Mouse (Mus musculus): ENCODE data around the gene Eva1c.
"Not testable (repeated sequence)": the region's sequence is repeated elsewhere in the genome, so short reads cannot be mapped to it uniquely, and the experiment has no call there.

Gene Eva1c

DNA sequence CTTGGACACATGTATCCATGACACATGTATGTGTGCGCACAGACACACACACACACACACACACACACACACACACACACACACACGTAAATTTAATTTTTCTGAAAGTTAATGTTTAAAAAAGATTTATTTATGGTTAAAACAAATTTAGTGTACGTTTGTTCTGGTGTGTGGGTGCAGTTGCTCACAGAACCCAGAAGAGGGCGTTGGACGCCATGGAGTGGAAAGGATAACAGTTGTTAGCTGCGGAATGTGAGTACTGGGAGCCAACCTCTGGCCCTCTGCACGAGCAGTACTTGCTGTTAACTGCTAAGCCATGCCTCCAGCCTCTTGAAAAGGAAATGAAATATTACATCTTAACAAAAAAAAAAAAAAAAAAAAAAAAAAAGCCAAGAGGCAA lies at the start of gene Eva1c:
Gene Eva1c (plus strand): TSS at position 263 of the 400 bp plus-strand sequence.
- DNase-seq (ENCODE audit: low spot score in 2 of 2) = no peak

DNA sequence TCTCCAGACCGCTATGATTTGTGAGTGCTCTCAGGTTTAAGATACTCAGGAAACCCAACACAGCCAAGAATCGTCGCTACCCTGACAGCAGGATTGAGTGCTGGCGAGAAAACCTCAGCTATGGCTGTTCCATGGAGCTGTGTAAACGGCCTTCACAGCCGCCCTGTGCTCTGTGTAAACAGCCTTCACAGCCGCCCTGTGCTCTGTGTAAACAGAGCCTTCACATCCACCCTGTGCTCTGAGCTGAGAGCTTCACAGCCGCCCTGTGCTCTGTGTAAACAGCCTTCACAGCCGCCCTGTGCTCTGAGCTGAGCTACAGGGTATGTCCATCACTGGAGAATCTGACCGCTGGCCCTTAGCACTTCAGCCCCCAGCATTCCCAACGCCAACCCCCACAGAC lies 46.7 kb upstream of the Eva1c start:
- DNase-seq (ENCODE audit: low spot score in 2 of 2) = no peak

DNA sequence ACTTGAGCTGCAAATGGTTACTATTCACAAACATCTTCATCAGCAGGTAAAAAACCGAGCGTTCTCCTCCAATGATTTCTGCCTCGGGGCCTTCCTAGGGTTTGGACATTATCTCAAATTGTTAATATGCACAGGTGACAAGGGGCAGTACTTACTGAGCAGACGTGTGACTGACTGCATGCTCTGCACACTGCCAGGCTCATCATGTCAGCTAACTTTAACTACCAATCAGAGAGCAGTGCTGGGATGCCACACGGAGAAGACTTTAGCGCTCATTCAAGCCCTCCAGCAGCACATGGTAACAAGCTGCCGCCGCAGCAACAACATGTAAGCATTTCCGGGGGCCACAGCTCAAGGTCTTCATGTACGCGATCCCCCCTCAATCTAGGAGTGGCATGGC lies 43.2 kb upstream of the Eva1c start:
- DNase-seq (ENCODE audit: low spot score in 2 of 2) = no peak

DNA sequence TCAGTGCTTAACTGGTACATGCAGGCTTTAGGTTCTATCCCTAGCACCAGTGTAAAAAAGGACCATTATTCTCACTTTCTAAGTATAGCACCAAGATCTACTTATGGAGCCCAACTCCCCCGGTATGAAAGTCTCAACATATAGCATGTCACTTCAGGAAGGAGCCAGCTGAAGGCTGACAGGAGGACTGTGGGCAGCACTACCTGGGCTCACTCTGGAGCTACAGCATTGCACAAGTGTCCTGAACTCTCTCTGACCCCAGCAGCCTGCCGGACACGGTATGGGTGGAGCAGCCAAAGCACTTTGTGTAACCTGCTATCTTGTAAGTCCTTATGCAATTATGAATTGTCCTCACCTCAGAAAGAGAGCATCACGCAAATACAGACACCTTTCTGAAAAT lies 41.3 kb upstream of the Eva1c start:
- DNase-seq (ENCODE audit: low spot score in 2 of 2) = peak in 1 of 2 experiments; percentile 14

DNA sequence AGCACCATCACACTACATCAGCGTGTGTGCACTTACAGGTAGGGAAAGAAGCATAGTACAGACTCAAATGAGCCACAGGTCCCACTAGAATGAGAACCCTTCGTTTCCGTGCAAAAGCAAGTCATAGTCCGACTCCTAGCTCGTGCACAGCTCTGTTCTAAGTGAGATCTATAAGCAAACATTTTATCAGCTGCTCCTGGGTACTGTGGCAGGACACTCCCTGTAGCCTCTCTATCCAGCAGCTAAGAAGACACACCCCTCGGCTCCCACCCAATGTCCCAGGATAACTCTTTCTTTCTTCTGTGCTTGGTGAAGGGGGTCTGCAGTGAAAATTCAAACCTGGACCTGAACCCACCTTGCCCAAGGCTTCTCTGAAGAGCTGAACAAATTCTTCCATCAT lies 37.9 kb upstream of the Eva1c start:
- no peak for DNase-seq (ENCODE audit: low spot score in 2 of 2)

DNA sequence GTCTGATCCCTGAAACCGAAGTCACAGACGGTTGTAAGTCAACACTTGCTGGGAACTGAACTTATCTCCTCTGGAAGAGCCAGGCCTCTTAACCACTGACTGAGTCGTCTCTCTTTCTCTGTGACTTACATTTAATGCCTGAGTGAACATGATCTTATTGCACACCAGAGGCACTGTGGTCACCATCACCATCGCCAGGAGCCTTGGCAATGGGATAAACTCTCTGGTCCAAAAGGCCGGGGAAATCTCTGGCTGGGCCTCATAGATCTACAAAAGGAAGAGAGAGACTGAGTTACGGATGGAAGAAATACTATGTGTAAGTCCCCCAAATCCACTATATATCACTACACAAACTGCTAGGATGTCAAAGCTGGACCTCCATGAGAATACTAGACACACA lies 35.6 kb upstream of the Eva1c start:
- no peak for DNase-seq (ENCODE audit: low spot score in 2 of 2)

DNA sequence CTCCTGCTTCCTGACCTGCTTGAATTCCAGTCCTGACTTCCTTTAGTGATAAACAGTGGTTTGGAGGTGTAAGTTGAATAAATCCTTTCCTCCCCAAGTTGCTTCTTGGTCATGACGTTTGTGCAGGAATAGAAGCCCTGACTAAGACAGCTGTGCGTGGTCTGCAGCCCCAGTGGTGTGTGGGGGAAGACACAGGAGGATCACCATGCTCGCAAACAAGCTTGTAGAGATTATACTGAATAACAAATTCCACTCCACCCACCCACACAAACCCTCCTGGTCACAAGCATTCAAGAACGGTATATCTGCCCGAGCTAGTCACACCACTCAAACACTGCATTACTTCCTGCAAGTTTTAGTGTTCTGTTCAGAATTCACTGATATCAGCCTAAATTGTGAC lies 34.5 kb upstream of the Eva1c start:
- peak in 1 of 2 experiments; percentile 47 for DNase-seq (ENCODE audit: low spot score in 2 of 2)

DNA sequence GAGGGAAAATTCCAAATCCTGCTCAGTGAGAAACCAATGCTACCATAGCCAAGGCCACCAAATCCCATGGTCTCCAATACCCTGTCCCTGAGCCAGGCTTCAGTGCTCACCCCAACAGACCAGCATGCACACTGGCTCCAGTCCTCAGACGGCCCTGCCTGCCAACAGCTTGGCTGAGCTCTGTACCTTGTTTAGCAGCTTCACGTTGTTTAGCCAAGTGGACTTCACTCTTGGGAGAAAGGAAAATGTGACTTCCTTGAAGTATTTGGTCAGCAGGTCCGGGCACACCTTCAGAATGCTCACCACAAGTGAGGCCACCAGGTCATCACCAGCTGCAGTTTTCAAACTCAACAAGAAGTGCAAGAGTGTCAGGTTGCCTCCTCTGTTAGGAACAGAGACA lies 34.0 kb upstream of the Eva1c start:
- DNase-seq (ENCODE audit: low spot score in 2 of 2) = no peak

DNA sequence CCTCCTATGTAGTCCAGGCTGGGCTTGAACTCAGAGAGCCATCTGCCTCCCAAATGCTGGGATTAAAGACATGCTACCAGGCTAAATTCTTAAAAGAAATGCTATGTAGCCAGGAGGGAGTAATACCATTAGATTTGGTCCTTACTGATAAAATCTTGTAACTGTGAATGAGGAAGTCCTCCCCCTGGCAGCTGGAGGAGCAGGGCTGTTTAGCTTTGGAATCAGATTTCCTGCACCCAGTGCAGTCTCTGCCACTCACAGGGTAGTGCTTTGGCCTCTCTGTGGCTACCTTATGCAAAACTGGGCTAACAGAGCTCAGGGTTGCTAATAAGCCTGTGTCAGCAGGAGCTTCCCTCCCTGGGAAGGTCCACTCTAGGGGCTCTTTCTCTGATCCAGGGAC lies 31.8 kb upstream of the Eva1c start:
- no peak for DNase-seq (ENCODE audit: low spot score in 2 of 2)

DNA sequence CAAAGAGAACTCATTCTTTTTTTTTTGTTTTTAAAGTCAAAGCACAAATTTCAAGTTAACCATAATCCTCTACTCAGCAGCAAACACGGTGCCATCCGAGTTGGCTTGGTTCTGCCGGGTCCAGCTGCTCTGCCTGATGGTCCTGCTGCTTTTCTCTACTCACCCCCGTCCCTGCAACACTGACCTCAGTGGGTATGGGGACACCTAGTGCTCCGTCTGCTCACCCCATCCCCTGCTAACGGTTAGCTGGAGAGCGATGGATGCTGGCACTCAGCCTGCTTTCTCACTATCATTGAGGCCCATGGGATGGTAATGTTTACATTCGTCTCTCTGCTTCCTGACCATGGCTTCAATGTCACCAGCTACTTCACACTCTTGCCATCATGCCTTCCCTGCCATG lies 28.1 kb upstream of the Eva1c start:
- no peak for DNase-seq (ENCODE audit: low spot score in 2 of 2)

DNA sequence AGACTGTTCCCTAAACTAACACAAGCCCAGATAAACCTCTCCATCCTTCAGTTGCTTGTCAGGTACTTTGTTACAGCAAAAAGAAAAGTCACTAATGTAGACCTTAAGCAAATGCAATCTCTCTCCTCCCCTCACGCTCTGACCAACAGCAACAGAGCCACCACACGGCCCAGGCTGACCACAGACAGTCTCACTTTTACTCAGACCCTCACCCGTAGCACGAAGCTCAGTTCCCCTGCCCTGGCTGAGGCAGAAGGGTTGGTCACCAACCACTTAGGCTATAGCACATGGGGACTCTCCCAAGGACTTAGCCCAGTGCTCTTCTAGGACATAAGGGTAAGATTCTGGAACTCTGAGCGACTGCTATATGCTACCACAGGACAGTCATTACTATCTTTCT lies 27.7 kb upstream of the Eva1c start:
- no peak for DNase-seq (ENCODE audit: low spot score in 2 of 2)

DNA sequence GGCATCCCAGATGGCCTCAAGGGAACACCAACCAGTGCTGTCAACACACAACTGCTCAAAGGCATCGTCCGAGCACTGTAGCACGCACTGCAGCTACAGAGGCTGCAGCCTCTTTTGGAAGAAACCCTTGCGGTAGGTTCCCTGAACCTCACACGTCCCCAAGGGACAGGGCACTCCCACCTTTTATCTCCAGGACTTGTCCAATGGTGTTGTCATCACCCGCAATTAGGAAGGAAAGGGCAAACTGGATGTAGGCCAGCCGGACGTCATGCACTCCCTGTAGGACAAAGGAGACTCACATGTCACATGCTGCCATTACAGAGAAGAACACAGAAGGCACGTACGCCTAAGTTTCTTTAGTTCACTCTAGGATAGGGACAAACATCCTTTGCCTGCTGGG lies 26.7 kb upstream of the Eva1c start:
- DNase-seq (ENCODE audit: low spot score in 2 of 2) = no peak

DNA sequence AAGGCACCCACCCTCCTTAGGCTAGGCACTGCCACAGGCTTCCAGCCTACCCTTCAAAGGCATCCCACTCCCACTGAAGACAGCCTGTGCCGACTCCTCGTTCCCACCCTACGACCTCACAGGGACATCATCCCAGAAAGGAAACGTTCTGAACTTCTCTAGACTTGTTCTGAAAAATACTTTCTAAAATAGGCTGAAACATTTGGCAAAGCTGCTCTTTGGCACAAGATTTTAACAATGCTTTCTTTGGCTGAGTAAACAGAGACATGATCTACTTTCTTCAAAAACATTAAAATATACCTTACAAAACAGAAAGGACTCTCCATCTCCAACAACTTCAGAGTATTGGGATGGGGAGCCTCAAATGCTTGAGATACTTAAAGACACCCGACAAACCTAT lies 25.3 kb upstream of the Eva1c start:
- DNase-seq (ENCODE audit: low spot score in 2 of 2) = peak in 1 of 2 experiments; percentile 32

DNA sequence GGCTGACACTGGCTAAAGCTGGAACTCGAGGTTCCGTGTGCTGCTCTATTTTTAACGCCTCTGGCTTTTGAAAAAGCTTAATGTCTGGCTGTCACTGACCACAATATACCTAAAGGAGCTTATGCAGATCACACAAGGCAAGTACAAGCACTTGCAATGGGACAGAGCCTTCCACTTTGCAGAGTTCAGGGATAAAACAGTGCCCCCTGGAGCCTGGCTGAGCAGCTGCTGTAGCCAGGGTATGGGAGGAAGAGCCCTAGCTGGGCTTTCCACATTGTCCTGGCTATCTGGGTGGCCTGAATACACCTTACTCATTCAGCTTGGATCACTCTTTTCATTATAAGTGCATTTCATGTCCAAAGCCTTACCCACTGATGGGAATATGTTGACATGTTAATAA lies 24.6 kb upstream of the Eva1c start:
- no peak for DNase-seq (ENCODE audit: low spot score in 2 of 2)

DNA sequence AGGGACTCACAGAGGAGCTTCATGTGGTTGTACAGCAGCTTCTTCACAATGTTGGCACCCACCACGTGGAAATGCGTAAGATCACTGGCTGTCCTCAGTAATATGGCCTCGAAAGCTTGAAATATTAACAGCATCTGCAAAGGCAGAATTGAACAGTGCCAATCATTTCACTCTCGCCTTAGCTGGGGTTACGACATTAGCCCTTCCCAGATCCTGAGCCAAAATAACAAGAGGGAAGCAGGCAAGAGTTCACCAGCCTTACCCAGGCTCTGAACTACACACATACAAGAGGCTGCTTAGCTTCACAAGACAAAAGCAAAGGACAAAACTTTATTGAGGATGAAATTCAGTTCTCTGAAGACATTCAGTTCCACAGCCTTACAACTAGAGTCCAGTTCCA lies 22.1 kb upstream of the Eva1c start:
- DNase-seq (ENCODE audit: low spot score in 2 of 2) = no peak

DNA sequence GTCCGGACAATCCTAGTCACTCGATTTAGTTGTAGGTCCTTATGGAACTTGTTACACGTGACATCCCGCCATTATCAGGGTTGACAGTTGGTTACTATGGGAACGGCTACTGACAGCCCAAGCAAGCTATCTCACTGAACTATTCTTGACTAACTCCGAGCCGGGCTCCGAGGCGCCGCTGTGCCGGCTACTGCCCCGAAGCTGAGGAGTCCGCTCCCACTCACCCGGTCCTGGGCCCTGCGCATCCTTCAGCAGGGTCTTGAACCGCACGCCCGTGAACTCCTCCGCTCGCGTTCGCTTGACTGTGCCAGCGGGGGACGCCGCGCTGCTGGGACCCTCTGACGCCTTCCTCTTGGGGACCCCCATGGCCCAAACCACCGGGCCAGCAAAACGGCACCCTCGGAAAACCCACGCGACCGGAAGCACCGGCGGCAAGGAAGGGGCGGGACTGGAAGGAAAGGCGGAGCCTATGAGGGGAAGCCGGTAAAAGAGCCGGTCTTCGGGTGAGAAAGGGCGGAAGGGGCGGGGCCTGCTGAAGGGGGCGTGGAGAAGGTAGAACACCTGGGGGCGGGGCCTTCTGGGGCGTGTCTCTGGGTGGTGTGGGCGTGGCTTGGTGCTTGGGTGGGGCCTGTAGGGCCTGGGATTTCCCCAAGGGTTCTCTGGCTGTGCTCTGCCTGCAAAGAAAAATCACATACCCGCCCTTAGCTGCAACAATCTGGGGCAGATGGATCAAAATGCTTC lies 16.4 kb upstream of the Eva1c start, which contains the start of gene Urb1:
Gene Urb1 (minus strand): TSS at position 439 of the 741 bp plus-strand sequence.
- DNase-seq (ENCODE audit: low spot score in 2 of 2) = peak; percentile 95 to 97

DNA sequence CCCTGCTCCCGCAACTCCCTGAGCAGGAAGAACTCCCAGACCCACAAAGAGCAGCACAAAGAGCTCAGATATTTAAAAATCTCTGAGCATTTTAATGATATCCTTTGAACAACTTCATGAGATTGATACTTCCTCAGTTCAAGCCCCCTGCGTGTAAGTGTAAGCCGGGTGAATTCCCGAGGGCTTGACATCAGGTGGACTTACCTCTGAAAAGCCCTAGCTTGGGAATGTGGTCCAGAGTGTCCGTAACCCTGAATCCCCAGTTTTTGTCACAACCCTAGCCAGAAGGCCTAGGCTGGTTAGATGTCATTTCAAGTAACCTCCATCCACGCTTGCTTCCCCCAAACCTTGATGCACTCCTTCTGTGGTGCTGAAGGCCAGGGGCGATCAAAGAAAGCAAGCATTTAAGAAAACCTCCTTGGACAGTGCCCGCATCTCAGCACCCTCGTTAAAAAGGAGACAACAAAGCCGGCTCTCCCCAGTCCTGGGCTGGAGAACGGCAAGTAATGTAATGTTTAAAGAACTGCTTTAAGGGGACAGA lies 15.7 kb upstream of the Eva1c start:
- DNase-seq (ENCODE audit: low spot score in 2 of 2) = no peak

DNA sequence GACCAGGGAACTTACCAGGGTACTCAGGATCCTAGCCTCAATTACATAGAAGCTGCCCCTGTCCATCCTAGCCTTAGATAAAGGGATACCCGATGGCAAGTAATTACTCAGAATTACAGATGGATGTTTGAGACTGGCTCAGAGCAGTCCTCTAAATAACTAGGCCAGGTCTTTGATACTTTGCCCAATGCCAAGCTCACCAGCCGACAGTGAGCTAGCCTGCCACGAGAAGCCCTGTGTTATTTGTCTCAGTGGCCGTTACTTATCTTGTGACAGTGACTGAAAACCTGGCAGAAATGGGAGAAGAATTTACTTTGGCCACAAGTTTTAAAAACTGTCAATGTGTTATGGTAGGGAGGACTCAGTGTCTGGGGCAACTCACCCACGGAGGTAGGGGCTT lies 14.4 kb upstream of the Eva1c start:
- DNase-seq (ENCODE audit: low spot score in 2 of 2) = no peak

DNA sequence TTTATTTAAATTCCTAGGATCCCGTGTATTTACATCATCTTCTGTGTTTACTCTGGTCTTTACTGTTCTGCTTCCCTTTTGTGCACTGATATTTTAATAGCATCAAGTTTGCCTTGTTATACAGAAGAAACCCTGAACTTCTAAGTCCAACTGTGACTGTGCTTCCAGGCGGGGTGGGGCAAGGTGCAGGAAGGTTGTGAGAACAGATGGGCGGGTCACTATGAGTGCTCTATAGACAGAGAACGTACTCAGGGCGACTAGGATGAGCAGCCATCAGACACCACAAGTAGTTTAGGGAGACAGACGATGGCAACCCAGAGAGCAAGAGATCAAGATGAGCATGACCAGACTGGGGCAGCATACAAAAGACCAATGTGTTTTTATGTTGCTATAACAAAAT lies 6.2 kb upstream of the Eva1c start:
- no peak for DNase-seq (ENCODE audit: low spot score in 2 of 2)

DNA sequence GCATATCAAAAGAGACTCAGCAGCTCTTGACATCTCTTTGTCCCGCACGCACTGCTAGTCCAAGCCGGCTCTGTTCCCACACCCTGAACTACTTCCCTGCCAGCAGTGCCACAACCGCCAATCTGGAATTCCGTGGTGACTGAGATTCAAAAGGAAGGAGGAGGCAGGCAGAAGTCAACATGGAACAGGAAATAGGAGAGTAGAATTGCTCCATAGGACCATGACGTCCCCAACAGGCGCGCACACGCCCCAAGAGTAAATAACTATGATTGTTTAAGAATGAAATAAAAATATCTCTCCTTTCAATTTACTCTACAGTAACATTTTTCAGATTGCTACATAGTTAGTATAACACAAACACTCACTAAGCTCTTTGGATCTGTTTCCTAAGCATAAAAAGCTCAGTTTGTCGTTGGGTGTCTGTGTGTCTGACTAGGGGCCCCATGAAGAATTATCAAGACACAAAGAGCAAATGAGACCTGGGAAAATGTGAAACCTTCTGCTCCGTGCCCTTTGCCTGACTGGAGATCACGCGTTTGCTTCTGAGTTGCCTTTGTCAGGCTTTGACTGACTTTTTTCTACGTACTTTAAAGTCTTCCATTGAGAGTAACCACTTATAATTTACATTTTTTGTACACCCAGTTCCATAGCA lies 5.3 kb upstream of the Eva1c start:
- no peak for DNase-seq (ENCODE audit: low spot score in 2 of 2)

DNA sequence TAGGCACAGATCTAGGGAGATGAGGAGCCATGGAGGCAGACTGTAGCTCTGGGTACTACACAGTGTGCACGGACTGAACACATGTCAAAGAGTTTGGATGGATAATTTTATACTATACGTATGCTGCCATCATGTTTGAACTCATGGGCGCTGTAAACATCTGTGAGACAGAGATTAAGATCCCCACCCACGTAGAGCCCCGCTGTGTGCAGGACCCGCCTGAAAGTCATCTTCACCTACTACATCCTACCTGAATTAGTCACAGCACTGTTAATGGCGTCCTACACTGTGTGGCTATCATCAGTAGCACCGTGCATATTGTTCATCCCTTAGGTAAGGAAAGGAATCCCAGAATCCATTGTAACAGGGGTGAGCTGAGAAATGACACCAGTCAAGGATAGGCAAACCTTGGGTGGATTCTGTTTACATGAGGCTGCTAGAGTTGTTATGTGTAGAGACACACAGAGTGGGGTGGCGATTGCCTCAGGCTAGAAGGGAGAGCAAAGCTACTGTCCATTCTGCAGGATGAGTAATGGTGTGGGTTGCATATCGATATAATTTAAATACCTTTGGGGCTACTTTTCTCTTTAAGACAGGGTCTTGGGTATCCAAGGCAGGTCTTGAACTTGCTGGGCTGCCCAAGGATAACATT lies 4.1 kb upstream of the Eva1c start:
- no peak for DNase-seq (ENCODE audit: low spot score in 2 of 2)

DNA sequence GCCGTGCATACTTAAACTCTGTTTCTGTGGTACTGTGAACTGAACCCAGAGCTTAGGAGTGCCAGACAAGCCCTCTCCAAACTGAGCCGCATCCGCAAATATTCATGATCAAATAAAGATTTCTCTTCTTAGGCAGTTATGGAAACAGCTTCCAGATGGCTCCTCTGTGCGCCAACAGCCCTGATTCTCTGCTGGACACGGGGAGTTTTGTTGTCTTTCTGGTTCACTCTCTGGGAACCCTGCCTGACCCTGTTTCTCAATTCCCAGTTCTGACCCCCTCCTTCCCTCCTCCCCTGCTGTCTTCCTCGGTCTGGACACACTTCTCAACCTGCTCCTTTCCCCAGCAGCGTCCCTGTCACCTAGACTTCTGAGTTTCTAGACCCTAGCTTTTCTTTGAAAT lies 3.5 kb upstream of the Eva1c start:
- DNase-seq (ENCODE audit: low spot score in 2 of 2) = no peak

DNA sequence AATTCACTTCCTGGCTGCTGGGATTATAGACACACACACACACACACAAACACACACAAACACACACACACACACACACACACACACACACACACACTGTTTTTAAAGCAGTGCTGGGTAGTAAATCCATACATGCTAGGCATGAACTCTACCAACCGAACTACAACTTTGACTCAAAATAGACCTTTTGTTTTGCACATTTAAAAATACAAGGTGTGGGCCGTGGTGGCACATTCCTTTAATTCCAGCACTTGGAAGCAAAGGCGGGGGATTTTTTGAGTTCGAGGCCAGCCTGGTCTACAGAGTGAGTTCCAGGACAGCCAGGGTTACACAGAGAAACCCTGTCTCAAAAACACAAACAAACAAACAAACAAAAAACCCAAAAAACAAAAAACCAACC lies 2.5 kb upstream of the Eva1c start:
- DNase-seq (ENCODE audit: low spot score in 2 of 2) = not testable (repeated sequence)

Measured in right cerebral cortex, postnatal 36 days (tissue).